Mouse (Mus musculus): ENCODE data around the gene Tada3.

Gene Tada3

DNA sequence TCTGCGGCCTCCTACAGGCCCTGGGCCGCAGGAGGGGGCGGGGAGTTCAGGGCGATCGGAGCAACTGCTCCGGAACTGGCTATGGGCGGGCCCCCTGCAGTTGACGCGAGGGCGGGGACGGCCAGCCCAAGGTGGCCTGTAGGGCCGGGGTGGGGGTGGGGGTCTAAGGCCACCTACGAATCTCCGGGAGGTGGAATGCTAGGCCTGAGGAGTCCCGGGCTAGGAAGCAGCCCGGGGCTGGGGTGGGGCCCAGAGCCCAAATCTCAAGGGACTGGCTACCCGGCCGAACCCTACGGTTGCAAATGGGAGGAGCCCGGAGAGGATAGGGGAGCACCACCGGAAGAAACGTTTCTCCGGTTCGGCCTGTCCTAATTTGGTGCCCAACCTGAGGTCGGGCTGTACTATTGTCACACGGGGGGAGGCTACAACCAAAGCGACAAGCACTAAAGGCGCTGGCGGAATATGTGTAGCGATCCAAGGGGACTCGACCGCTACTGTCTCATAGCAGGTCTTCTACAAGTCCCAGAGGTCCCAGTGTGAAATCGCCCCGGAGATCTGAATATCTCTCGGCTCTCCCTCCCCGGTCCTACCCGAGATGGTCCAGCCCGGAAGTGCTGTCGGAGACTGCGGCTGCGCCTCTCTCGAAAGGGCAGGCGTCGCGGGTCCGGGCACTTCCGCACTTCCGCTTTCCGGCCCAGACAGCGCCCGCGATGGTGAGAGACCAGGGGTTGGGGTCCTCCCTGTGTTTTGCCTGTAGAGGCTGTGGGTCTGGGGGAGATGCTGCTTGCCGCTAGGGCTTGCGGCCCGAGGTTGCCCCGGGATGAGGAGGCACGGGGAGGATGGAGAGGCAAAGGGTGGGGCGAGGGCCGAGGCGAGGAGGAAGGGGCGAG lies at the start of gene Tada3, which contains the start of gene Arpc4:
Gene Tada3 (minus strand): TSS at position 388 of the 890 bp plus-strand sequence.
Gene Arpc4 (plus strand): TSS at position 620 of the 890 bp plus-strand sequence.
- peak; percentile 90 to 93 for DNase-seq

DNA sequence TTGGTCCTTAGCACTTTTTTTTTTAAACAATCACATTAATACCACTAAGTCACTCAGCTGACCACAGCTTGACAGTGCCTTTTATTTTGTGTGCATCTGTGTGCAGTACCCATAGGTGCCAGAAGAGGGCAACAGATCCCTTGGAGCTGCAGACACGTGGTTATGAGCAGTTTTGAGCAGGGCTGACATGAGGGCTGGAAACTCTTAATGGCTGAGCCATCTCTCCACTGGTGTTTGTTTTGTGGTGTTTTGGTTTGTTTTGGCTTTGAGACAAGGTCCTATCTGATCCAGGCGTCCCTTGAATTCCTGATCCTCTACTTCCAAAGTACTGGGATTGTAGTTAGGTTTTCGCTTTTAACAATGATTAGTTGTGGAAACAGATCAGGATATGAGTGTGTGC lies 49.7 kb upstream of the Tada3 start:
- DNase-seq, result peak in 1 of 2 experiments; percentile 56

DNA sequence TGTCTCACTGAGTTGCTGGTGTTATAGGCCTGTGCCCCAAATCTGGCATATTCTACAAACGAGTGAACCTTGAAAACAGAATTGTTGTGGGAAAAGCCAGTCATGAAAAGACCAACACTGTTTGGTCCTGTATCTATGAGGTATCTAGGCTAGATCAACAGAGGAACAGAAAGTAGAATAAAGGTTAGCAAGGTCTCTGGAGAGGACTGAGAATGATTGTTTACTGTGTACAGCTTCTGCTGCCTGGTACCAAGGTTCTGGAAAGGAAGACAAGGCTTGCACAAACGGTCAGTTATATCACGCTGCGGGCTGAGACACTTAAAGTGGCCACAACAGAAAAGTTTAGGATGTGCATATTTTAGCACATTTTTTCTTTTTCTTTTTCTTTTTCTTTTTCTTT lies 49.0 kb upstream of the Tada3 start:
- no peak for DNase-seq

DNA sequence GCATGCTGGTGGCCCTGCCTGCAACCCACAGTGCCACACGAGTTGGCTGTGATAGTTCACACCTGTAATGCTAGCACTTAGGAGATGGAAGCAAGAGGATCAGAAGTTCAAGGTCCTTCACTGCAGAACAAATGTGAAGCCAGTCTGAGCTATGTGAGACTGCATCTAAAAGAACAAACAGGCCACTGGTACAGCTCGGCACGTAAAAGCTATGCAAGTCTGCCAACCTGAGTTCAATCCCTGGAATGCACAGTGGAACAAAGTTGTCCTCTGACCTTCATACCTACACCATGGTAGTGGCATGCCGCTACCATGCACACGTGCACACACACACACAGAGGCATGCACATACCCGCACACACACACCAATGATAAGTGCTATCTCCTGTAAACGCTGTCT lies 46.5 kb upstream of the Tada3 start:
- DNase-seq, result no peak

DNA sequence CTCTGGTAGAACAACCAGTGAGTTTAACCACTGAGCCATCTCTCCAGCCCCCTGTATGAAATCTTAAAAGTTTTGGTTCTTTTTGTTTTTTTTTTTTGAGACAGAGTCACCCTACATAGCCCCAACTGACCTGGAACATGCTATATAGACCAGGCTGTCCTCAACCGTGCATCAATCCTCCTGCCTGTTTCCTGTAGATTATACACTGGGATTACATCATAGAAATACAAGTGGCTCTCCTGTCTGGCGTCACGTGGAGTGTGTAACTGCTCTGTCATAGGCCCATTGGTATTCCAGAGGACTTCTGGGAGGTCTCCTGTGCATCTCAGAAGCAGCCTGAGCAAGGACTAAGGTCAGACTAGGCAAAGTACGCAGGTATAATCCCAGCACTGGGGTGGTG lies 45.3 kb upstream of the Tada3 start:
- no peak for DNase-seq

DNA sequence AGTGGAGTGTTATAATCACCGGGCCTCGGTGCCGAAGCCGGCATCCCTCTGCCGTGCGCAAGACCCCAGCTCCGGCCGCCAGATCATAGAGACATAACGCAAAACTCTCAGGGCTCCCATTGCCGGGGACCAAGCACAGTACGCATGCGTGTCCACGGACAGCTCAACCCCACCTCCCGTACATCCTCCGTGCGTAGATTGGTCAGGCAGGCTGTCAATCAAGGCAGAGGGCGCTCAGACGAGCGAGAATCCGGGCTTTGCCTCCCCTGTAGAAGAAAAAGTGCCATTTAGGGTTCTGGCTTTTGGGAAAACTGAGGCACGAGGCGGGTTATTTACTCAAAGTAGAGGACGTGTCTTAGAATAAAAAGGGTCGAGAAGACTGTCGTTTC lies 41.5 kb upstream of the Tada3 start, which contains the start of gene Rpusd3:
Gene Rpusd3 (minus strand): TSS at position 142 of the 389 bp plus-strand sequence.
- DNase-seq, result peak; percentile 95 to 98

DNA sequence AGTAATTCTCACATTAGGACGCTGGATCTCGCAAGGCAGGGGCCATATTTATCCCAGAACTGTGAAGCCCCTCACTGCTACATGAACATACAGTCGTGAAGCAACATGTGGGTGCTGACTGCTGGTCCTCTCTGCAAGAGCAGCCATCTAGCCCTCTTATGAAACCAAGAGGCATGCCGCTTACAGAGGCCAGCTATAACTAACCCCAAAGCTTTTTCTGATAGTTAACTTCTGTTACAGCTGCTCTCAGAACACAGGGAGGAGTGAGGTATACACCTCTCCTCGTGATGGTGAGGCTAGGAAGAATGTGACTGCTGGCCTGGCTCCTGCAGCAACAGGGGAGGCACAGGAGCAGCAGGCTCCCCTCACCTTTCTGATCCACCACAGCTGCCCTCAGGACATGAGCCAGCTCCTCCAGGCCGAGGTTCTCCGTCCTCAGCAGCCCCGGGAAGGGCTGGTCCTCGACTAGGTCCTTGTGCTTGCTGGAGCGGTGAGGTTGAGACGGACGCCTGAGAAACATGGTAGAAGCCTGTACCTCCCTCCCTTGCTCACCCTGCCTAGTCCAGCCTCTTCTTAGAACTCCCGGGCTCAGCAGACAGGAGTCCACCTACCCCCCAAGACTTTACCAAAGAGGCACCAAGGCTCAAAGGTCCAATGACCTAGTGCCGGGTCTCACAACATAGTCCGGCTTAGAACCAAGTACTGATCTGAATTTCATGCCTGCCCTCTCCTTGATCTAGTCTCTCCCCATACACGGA lies 40.9 kb upstream of the Tada3 start:
- no peak for DNase-seq

DNA sequence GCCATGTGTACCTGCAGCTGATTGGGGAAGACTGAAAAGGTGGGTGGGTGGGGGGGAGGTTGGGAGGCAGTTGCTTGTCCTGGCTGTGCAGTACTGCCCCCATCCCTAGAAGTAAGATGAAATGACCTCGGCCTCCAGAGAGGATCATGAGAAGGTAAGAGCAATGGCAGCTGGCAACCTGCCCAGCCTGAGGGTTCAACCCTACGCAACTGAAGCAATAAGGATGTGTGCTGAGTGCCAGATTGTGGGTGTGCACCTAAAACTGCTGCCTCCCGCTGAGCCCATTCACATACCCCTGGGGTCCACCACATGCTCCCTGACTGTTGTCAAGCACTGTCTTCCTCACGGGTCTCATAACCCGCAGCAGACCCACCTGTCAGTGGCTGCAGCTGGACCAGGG lies 38.7 kb upstream of the Tada3 start:
- DNase-seq, result no peak

DNA sequence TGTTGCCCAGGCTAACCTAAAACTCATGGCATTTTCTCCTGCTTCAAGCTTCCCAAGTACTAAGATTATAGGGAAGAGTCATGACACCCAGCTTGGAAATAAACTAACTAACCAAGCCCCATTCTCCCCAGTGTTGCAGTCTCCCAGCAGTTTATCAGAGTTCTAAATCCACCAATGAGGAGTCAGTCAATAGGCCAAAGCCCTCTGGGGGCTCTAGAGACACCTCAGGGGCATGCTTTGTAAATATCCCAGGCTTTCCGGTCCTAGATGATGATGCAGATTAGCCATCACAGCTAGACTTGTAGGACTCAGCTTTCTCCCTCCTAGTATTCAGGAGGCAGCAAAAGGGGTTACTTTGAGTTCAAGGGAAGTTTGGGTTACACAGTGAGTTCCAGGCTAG lies 32.3 kb upstream of the Tada3 start:
- DNase-seq, result no peak

DNA sequence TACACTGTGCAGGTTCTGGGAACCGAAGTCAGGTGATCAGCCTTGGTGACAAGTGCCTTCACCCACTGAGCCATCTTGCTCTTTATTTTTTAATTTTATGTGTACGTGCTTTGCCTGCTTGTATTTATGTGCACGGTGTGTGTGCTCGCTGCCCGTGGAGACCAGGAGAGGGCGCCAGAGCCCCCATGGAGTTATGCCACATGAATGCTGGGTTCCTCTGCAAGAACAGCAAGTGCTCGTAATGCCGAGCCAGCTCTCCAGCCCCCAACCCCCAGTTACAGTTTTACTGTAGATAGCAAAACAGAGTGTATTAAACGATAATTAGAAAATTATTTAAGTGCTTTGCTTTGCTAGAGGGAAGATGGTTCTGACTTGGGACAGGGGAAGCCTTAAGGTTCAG lies 29.0 kb upstream of the Tada3 start:
- no peak for DNase-seq

DNA sequence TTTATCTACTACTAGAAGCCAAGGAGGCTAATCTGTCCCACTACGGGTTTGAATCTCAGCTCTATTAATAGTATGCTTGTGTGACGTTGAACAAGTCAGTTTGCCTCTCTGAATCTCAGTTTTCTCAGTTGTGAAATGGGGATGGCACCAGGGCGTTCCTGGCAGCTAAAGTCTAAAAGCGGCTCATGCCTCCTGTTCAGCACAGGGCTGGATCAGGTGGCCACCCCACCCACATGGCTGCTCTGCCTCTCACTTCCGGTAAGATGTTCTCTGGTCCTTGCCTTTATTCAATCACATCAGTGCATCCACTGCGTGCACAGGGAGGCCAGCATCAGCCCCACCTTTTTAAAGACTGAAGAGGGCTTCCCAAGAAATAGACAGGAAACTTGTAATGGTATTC lies 27.8 kb upstream of the Tada3 start:
- no peak for DNase-seq

DNA sequence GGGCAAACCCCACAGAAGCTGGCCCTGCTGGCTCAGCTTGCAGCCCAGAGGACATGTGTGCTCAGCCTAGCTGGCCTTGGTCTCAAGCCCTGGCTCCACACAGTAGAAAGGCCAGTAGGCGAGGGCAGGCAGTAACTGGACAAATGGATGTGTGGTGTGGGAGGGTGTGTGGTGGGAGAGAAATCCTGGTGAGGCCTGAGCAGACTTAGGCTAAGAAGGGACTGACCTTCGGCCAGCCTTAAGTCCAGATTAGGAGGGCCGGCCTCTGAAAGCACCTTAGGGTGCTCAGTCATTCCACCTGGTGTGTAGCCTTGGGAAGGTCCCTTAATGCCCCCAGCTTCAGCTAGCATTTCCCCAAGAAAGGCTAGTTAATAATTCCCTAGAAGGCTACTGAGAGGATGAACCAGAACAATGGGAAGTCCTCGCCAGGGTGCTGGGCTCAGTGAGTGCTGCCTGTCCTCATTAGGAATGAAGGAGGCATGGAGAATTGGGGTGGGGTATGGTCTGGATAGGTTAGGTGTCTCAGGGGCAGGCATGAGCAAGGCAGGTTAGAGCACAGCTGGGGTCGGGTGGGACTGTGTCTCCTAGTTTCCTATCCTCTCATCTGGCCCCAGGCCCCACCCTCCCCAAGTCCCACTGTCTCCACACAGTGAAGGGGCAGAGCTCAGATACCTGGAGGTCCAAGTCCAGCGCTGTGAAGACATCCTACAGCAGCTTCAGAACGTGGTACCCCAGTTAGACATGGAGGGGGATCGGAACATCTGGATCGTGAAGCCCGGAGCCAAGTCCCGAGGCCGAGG lies 27.2 kb upstream of the Tada3 start:
- DNase-seq, result peak in 1 of 2 experiments; percentile 44

DNA sequence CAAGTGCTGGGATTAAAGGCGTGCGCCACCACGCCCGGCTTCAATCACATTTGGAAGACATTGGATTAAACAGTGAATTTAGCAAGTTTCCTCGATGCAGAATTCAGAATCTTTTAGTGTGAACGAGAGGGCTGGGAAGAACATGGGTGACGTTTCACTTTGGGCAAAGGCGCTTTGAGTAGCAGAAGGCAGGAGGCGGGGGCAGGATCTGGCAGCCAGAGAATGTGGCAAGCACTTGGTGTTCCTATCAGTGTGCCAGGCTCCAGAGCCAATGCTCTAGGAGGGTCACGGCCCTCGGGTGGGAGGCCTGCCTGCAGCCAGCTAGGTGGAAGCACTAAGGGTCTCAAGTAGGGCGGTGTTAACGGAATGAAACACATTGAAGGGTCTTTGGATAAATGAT lies 24.4 kb upstream of the Tada3 start:
- no peak for DNase-seq

DNA sequence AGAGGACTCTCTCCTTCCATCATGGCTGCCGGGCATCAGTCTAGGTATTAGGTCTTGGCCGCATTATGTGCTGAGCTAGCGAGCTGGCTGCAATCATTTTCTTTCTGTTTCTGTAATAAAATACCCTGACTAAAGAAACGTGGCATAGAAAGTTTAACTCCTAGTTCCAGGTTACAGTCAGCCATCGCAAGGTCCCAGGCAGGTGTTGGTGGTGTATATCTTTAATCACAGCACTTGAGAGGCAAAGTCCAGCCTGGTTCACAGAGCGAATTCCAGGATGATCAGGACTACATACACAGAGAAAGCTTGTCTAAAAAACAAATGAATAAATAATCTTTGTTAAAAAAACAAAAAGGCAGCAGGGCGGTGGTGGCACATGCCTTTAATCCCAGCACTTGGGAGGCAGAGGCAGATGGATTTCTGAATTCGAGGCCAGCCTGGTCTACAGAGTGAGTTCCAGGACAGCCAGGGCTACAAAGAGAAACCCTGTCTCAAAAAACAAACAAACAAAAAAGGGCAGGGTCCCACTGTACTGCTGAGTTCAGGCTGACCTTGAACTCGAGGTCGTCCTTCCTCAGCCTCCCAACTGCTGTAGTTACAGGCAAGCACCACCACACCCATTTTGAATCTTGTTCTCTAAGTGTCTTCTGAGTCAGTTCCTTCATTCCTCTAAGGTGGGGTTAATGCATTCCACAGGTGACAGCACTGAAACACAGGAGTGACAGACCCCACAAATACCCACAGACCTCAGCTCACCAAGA lies 18.8 kb upstream of the Tada3 start:
- DNase-seq, result no peak

DNA sequence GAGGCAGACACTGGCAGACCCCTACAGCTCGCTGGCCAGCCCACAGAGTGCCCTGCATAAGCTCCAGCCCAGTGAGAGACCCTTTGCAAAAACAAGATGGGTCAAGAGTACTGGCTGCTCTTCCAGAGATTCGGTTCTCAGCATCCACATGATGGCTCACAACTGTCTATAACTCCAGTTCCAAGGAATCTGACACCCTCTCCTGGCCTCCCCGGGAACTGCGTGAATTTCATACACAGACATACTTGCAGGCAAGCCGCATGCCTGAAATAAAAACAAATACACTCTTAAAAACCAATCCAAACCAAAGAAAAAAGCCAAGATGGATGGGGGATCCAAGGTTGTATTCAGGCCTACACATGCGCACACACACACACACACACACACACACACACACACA lies 17.8 kb upstream of the Tada3 start:
- no peak for DNase-seq

DNA sequence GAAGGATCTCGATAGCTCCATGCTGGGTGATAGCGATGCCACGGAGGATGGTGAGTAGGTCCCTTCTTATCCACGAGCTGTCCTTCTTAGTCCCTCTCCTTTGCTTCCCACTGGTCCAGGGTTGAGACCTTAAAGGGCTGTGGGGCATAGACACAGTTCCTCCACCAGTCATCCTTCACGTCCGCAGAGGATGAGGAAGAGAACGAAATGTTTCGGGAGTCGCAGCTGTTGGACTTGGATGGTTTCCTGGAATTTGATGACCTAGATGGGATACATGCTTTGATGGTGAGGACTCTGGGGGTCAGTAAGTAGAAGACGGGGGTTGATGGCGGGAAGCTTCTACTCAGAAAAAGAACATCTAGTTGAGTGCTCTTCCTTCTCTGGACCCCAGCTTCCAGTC lies 17.1 kb upstream of the Tada3 start:
- no peak for DNase-seq

DNA sequence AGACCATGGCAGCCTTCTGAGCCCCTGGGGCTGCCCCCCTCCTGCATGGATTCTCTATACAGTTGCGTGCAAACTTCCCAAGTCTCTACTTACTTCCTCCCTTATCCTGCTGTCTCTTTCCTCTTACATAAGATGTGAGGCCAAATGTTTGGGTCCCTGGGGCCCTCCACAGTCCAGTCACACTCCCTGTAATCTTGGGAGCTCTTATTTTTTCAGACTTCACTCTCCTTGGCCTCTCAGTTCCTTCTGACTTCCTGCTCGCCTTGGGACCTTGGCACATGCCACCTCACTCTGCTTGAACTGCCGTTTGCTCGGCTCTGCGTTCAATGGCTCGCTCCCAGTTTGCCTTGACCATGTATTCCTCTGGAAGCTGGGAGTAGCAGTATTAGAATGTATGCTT lies 16.3 kb upstream of the Tada3 start:
- no peak for DNase-seq

DNA sequence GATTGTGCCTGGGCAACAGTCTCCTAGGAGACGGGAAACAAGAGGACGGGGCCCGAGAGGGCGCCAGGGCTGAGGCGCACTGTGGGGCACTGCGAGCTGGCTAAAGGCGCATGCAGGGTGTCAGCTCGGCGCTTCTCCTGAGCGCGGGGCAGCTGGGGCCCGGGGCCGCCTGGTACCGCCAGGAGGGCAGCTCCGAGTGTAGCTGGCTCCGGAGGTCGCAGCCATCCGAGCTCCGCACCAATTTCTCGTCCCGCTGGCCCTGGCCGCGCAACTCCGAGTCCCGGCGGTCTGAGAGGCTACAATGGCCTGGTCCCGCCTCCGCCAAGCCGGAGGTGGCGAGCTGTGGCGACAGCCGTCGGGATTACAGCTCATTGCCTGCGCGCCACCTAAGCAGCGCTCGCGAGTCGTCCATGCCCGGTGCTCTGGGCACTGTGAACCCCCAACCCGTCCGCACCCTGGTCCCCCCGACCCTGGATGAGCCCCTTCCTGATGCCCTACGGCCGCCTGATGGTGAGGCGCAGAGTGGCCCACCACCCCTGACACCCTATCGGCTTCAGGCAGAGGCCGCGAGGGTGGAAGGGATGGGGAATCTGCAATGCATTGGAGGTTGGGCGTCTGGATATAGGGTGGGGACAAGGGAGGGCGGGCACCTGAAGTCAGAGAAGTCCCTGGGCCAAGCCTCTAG lies 14.8 kb upstream of the Tada3 start:
- DNase-seq, result peak in 1 of 2 experiments; percentile 28

DNA sequence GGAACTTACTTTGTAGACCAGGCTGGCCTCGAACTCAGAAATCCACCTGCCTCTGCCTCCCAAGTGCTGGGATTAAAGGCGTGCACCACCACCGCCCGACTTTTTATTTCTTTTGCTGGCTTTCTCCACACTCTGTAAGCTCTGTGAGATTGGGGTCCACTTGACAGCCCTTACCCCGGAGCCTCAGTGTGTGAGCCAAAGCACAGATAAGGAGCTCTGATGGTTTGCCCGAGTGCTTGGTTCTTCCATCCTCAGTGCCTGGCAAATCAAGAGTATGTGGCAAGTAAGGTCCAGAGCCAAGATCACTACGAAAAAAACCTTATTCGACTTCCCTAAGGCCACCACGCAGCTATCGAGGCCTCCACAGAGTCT lies 14.3 kb upstream of the Tada3 start:
- DNase-seq, result no peak

DNA sequence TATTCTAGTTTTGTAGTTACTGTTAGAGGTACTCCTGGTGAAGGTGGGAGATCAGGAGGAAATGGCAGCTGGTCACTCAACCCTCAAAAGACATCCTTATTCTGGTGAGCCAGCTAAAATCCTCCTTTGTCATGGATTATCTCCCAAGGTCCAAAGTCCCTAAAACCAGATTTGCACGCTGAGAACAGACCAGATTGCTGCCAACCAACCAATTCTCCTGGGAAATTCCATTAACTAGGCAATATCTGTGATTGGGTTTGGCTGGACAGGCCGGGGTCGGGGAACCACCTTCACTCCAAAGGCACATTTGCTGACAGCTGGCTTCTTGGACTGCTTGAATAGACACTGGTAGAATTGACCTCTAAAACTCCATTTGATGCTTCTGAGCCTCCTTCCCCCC lies 13.0 kb upstream of the Tada3 start:
- DNase-seq, result peak; percentile 61

DNA sequence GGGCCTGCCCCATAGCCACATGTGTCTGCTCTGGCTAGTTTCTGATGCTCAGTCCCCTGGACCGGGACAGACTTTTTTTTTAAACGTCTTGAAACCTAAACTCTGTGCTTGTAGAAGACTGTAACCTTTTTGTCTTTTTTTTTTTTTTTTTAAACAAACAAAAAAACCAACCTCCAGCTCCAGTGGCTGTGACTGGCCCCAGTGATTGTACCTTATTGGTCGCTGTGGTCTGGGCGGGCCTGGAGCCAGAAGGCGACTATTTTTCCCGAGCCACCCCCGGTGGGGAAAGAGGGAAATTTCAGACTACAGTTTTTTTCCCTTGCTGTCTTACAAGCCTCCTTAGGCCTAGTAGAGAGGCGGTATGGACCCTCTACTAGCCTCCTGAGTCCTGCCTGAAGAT lies 11.3 kb upstream of the Tada3 start, which contains the start of gene Ttll3:
Gene Ttll3 (plus strand): TSS at position 301 of the 400 bp plus-strand sequence.
- no peak for DNase-seq

DNA sequence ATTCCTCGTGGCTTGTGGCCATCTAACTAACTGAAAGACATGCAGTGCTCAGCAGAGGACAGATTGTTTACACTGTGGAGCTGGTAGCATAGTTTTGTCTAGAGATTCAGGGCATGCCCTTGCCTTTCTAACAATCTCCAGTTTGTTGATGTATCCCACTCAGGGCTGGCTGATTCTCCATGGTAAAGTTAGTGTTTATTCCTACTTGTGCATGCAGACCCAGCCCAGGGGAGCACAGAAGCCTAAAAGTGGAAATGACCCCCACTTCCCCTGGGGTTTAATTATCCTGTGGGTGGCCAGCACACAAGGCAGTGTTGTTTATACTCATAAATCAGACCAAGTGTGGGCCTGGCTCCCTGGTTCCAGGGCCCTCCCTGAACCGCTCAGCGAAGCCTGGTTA lies 8.3 kb upstream of the Tada3 start:
- no peak for DNase-seq

Measured in kidney, adult 8-10 months (tissue).